Mouse (Mus musculus): ENCODE data around the gene Adamts3.

- TF ChIP-seq HCFC1 (IDR thresholded peaks at IDR 0.05; ENCODE audit: borderline replicate concordance, insufficient read depth, low read length) (no peak), ZC3H11A (IDR thresholded peaks at IDR 0.05; ENCODE audit: borderline replicate concordance, low read depth, low read length) (no peak)
Measured at GRCm38 (mm10) chr5:89843478-89843877, 39.7 kb downstream of the Adamts3 start.

All from ES-E14 (cell line).